Mouse (Mus musculus) liver, adult 2 months (tissue): ENCODE results near the gene Itch.

Experiments
- CTCF ChIP-seq: fragments of 200-500 bp; IDR thresholded peaks from 2 replicates; pipeline ENCODE4 v1.5.1; 2011; ENCODE audit warnings: low read depth, low read length, control low read depth
- POLR2A ChIP-seq: fragments of 200-500 bp; IDR thresholded peaks from 2 replicates; pipeline ENCODE4 v1.6.1; 2011; ENCODE audit warnings: low read length, control low read depth; ENCODE audit not compliant: insufficient read depth; ENCODE audit errors: extremely low read depth

DNA sequence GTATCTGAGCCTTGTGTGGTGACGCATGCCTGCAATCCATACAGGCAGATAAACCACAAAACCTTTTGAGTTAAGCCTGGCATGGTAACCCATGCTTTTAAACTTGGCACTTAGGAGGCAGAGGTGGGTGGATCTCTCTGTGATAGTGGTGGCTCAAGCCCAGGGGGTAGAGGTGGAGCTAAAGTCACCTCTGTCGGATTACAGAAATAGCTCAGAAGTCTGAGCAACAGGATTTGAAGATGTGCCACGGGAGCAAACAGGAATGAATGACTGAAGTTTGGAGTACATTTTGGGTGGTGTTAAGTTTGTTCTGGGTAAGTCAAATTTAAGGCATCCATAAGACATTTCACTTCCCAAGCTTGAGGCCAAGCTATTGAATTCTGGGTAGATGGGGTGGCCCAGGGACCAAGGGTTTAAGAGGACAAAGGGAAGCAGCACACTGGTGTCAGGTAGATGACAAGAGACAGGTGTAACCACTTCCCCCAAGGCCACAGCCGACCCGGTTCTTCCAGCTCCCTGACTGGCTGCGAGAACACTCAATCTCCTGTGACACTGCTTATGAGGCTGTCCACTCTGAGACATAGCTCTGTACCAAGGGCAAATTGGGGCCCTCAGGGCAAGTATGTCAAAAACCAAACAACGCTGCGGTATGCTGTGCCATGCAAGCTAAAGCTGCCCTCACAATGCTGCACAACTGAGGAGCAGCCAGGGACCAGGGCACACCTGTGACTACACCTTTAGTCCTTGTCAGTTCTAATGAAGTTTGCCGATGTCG, 139.3 kb downstream of the Itch start:
- no peak for TF ChIP-seq CTCF
- no peak for TF ChIP-seq POLR2A
